Mouse (Mus musculus): ENCODE data around the gene Trpm7. TPM values are rescaled to one million over a fixed set of nuclear protein-coding genes. Genes with fewer than 3 reads are reported as not detected.

The Trpm7 gene
- total RNA-seq (2023) = 46.5 and 70.3 TPM in 2 replicates

GRCm38 (mm10) chr2:126875871-126876796 is at the start of gene Trpm7:
TSS of gene Trpm7 (minus strand) at chr2:126876230.

DNA sequence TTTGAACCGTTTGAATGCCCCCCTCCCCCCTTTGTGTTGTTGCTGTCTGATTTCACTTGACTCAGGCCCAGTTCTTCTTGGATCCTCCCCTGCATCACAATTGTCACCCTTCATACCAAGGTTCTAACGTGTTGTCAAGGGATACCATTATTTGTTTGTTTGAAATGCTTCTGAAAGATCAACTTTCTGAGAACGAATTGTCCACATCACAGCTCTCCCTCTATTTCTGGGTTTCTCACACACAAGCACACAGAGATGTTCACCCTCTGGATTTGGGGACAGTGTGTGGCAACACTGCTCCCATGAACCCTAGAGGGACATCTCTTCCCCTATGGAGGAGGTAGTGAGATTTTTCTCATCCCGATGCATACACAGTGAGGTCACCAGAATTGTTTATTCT is 92.7 kb downstream of the Trpm7 start, which contains the start of gene Usp50:
Gene Usp50 (minus strand): TSS at position 101 of the 400 bp plus-strand sequence.

Other genes starting within 250 kb of the Trpm7 start
- 41.2 and 54.3 TPM in 2 replicates for gene Gabpb1, start 199.9 kb downstream of the Trpm7 start, total RNA-seq (2023)
- 38.2 and 43.8 TPM in 2 replicates for gene Usp8, start 168.9 kb downstream of the Trpm7 start, total RNA-seq (2023)
- gene Usp50, start 92.8 kb downstream of the Trpm7 start, total RNA-seq (2023) = not detected in 2 replicates
- gene Sppl2a, start 57.0 kb upstream of the Trpm7 start, total RNA-seq (2023) = 44.5 and 51.7 TPM in 2 replicates
- gene Ap4e1, start 132.5 kb upstream of the Trpm7 start, total RNA-seq (2023) = 10.8 and 12.9 TPM in 2 replicates
- 11.5 and 19.6 TPM in 2 replicates for gene Blvra, start 194.4 kb upstream of the Trpm7 start, total RNA-seq (2023)

All from neutrophil, adult 65 days (primary cell).